Mouse (Mus musculus) bone marrow macrophage, adult 2 months (primary cell): Measurements from ENCODE around the gene Inka2.

Source experiments
- CTCF ChIP-seq: IDR thresholded peaks from 2 replicates; pipeline ENCODE4 v1.5.1; 2012; ENCODE audit warnings: low read depth, mild to moderate bottlenecking, low read length, moderate library complexity
- POLR2A ChIP-seq: IDR thresholded peaks from 2 replicates; pipeline ENCODE4 v1.6.1; 2012; ENCODE audit warnings: mild to moderate bottlenecking, low read depth, low read length, borderline replicate concordance

DNA sequence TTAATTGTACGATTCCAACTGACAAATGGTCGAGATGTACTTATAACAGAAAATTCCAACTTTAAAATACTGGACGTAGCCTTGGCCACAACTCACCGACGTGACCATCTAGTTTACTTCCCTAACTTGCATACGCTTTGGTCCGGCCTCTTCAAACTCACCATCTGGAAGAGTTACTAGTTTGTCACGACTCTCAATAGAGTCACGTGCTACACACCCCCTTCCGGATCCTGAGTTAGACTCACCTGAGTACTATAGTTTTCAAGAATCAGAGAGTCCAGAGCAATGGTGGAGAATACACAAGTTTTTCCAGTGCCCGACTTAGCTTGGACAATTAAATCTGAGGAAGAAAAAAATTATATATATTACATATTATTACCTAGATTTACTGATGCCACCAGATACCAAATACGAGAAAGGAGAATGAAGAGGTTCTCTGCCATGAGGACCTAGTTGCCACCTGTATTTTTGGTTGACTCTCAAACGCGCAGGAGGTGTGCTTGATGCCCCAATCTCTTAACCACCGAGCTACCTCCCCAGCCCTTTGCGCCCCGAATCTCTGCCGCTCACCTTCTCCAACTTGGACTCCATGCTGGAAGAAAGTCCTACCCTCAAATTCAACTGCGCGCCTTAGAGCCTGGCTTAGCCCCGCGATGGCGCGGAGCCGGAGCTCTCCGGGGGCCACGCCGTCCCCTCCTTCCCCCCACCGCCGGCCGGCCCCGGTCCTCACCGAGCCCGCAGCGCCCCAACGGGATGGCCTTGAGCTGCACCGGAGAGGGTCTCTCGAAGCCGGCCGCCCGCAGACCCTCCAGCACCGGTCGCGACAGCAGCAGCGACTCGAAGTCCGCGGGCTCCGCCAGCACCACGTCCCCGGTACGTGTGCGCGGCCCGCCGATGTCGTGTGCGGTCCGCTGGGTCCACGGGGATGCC lies 17.7 kb upstream of the Inka2 start:
- no peak for TF ChIP-seq POLR2A
- TF ChIP-seq CTCF = no peak
